Mouse (Mus musculus) activated CD4-positive, CD25-positive, alpha-beta regulatory T cell, adult 4 months (primary cell): ENCODE results near the gene Prr11. TPM values are rescaled to one million over a fixed set of nuclear protein-coding genes. Genes with fewer than 3 reads are reported as not detected.
"Not testable (repeated sequence)": the region's sequence is repeated elsewhere in the genome, so short reads cannot be mapped to it uniquely, and the experiment has no call there.

Experiments
- ATAC-seq: one replicate; pipeline ENCODE4 v1.8.0; 2017
- polyA plus RNA-seq, 2 experiments: library from polyadenylated mRNA; unstranded; fragments of 100-300 nt; shearing (Covaris generic); gene quantifications; one replicate each; pipeline ENCODE4 v1.2.1; 2017

Gene Prr11
- polyA plus RNA-seq, result 1 to 10 TPM; 4.0 to 5.1 TPM

DNA sequence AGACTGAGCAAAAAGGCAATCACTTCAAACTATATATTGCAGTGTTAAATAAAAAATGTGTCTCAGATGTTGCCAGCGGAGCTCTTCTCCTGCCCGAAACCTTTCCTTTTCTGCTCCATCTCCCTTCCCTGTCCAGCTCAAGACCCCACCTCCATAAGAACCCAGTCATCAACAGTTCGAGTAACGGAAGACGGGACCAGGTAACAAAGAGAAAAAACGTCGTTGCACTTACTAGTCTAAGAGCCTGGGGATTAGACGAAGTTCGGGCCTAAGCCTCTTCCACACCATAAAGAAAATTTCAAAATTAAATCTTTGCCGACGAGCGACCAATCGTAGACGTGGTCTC lies at the start of gene Prr11:
Gene Prr11 (minus strand): TSS at position 300 of the 346 bp plus-strand sequence.
- no peak for ATAC-seq

DNA sequence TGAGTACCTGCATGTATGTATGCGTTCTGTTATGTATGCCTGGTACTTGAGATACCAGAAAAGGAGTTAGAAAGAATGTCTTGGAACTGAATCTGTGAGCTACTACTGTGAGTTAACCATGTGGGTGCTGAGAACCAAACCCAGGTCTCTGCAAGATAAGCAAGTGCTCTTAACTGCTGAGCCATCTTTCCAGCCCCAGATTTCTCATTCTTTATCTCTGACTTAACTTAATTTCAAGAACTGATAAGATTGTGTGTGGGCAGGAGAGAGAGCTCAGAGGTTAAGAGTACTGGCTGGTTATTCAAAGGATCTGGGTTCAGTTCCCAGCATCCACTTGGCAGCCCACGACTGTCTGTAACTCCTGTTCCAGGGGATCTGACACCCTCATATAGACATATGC lies 49.5 kb upstream of the Prr11 start:
- ATAC-seq, result no peak

DNA sequence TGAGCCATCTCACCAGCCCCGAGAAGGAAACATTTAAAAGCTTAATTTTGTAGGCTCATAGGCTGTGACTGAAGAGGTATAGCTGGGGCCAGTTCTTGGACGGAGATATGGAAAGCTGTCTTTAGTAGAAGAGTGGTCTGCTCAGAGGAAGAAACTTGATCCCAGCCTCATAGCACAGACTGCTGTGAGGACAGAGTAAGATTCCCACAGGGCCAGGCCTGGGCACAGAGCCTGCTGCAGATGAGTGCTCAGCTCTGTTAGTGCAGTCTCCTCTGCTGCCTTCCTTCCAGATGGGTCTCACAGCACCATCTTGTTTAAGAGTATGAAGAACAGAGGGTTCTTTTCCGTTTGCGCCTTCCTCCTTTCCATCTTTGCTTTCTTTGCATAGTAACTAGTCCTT lies 27.7 kb upstream of the Prr11 start:
- no peak for ATAC-seq

DNA sequence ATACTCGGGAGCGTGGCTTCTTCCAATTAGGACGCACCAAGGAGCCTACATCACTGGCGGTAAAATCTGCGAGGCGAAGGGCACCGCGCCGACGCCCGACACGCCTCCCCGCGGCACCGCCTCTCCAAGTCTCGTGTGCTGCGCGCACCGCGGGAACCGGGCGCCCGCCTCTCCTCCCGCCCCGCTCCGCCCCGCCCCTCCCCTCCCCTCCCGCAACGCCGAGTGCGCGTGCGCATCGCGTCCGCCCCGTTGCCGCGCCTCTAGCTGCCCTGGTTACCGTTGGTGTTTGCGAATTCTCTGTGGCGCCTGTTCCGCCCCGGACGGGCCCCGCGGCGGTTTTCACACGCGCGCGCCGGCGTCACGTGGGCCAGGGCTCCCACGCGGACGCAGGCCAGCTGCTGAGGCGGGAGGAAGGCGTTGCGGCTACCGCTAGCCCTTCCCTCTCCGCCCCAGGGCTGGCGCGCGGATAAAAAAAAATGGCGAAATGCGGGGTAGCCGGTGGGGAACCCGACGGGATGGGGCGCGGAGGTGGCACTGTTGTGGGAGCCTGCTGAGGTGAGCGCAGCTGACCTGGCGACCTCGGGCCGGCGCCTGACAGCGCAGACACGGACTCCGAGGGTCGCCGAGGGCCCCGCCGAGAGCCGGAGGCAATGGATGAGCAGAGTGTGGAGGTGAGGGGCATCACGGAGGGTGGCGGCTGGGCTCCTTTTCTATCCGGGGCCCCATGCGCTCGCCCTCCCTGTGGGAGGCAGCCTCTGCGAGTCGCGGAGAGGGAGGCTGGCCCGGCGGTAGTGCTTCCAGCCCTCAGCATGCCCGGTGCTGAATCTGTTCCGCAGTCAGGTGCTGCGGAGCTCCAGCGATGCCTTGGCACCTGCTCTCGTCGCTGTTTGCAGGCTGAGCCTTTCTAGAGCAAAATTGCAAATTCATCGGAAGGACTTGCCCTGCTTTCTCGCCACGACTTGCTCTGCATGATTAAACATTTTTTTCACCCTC lies 18.6 kb upstream of the Prr11 start, which contains the start of gene Trim37:
Gene Trim37 (plus strand): TSS at position 254 of the 993 bp plus-strand sequence.
- peak; percentile 88 for ATAC-seq

DNA sequence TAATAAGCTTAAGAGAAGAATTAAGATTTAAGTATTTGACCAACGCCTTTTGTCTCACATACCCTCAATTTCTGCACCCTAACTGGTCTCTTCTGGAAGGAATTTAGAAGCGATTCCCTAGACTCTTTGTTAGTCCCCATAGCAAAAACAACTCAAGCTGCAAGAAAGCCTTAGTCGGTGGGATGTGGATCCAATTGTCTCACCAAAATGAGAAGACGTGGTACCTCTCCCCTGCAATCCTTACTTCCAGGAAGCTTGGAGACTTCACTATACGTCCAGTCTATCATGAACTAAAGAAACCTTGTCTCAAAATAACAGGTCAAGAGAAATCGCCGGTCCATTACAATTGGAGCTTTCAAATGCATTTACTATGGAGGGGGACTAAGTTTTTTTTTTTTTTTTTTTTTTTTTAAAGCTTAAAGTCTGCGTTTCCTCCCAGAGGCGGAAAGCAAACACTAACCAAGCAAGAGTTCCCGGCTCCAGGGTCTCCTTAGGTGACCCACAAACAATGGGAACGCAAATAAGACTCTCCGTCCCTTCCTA lies 17.8 kb upstream of the Prr11 start:
- no peak for ATAC-seq

DNA sequence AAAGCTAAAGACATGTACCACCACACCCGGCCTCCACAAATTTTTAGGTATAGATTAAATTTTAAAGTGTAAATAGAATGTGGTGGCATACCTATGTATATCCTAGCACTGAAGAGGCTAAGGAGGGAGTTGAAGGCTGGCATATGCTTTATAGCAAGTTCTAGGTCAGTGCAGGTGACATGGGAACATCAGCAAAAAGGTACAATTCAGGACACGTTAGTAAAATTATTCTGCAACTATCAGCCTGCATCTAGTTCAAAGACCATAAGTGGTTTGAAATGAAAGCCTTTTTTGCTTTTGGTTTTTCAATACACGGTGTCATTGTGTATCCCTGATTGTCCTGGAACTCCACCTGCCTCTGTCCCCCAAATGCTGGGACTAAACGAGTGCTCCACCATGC lies 17.1 kb upstream of the Prr11 start:
- no peak for ATAC-seq

DNA sequence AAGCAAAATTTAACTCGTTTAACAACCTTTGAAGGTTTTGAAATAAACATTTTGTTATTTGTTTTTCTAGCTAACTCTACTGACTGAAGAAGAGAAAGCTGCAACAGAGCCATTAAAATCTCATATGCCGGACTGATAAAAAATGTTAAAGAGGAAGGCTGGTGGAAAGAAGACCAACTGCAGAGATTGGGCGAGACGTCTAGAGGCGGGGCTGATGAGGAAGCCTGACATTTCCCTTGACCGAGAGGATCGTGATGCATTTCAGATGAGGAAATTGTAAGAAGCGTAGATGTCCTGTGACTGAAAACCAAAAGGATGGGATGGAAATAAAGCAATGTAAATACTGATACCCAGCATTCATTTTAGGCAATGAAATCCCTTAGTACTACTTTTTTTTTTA lies 13.4 kb upstream of the Prr11 start:
- no peak for ATAC-seq

DNA sequence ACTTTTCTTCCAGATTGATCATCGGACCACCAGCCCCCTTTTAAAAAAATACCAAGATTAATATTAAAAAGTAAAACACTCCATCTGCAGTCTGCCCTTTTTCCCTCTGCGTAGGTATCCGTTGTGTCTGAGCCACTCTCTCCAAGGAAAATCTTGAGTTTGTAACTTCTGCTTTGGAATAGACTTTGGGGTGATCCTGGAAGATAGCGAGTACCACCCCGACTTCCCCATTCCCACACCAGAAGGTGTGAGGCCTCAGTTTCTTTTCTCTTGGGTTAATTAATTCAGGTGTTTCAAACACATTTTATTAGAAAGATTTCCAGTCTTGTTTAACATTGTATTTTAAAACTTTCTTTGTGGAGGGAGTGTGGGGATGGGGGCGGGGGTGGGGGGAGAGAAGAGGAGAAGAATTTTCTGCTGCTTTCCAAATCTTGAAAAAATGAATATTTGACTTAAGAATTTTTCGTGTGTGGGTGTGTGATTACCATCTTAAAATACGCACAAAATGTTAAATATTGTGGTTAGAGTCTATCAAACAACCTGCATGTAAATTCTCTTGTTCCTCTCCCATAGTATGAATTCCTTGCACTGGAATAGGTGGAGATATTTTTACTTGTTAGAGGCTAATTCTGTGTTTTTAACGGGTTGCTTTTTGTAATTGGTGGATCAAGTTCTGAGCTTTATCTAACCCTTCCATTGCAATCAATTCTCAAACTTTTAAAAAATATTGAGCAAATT lies 1.8 kb upstream of the Prr11 start:
- no peak for ATAC-seq

DNA sequence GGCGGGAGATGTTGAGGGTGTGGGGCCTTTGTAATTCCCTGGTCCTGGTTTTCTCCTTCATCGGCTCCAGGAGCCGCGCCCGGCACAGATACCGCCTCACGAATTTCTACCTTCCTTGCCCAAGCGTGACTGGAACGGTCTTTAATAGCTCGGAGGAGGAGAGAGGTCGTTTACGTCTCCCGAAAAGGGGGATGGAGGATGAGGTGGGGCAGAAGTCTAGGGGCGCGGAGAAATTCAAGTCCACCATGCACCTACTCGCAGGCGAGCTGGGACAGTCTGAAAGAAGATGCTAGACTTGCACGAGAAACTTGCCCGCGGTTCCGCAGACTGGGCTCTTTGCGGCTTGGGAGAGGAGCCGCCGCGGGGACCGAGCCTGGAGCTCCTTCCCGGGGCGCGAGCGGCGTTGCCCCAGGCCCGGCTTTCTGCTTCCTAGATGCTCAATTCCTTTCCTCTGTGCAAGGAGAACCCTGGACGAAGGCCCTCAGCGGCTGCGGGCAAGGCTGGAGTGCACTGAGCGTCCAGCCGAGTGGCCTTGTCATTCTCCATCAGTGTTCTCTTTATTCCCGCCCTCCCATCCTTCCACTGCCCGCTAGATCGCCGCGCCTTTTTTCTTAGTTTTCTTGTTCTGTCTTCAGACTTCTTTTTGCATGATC lies 1.1 kb upstream of the Prr11 start:
- no peak for ATAC-seq

DNA sequence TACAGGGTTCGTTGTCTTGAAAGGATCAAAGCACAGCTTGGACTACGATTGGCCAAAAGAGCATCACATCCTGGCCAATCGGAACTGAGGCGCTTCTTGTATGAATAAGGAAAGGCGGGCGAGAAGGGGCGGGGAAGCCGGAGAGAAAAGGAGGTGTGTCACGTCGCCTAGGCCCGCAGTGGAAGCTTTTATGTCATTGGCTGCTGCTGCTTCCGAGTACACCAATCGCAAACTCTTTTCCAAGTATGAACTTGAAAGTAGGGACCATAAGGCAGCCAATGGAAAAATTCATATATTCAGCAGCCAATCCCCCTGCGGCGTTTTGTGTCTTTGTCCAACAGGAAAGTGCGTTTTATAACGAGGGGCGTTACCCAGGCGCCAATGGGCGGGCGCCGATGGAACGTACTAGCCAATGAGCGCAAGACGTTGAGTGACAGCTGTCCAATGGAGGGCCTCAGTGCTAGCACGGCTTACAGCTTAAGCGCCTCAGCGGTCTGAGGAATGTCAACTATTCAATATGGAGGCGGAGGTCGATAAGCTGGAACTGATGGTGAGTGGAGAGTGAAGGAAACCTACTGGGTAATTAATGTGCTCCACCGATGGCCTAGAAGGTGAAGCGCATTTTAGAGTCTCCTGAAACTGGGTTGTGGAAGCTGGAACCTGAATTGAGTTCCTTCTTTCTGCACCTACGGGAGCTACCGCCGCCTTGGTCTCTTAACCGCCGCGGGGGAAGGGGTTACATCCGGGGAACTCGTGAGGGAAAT lies 429 bp upstream of the Prr11 start, which contains the start of gene Ska2:
Gene Ska2 (plus strand): TSS at position 480 of the 764 bp plus-strand sequence.
- ATAC-seq, result peak; percentile 92

DNA sequence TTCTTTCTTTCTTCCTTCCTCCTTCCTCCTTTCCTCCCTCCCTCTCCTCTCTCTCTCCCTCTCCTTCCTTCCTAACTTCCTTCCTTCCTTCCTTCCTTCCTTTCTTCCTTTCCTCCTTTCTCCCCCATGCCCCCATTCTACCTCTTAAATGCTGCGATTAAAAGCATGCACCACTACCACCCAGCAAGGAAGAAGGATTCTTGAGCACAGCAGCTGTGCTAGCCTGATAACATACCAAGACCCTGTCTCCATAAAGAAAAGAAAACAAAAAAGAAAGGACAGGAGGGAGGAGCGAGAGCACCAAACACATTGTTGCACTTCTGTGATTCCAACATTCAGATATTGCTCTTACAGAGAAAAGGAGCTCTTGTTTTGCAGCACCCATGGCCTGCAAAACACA lies 21.4 kb downstream of the Prr11 start:
- no peak for ATAC-seq

DNA sequence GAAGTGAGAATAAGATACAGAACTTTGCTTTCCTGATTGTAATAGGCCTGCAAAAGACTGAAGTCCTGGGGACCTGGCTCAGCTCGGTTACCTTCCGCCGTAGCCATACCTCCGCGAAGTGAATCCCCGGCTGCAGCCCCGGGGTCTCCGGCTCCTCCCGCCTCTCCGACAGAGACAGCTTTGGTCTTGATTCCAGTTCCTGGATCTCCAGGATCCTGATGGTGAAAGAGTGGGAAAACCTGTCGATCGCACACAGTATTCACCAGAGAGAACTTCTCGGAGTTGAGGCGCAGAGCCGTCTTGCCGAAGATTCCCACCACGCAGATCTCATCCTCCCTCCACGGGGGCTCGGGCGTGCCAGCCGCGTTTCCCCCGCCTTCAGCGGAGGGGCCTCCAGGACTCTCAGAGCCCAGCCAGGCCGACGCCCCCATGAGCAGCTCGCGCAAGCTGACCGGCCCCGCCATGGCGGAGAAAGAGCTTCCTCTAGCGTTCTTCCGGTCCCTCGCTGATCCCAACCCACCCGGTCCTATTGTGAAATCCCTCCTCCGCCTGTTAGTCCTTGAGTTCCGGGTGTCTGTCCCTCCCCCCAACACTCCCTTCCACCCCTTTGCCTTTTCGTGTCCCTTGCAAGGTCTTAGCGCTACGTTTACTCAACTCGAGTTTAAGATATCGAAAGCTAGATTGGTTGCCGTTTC lies 22.1 kb downstream of the Prr11 start, which contains the start of gene Smg8:
Gene Smg8 (minus strand): TSS at position 485 of the 695 bp plus-strand sequence.
- ATAC-seq, result peak; percentile 92

DNA sequence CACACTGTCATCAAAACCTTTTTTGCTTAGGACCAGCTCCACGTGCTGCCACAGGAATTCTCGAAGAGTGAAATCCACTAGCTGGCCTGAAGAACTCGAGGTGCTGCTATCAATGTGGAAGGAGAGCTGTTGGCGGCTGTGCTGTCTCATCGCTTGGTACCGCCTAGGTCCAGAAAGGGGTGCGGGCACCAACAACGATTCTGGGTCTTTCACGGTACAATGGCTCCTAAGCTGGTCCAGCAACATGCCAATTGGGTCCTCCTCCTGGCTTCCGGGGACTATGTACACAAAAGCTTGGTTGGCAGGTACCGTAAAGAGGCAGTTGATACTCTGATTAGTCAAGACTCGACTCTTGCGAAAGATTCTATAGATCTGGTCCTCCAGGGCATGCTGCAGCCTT lies 23.0 kb downstream of the Prr11 start:
- no peak for ATAC-seq

DNA sequence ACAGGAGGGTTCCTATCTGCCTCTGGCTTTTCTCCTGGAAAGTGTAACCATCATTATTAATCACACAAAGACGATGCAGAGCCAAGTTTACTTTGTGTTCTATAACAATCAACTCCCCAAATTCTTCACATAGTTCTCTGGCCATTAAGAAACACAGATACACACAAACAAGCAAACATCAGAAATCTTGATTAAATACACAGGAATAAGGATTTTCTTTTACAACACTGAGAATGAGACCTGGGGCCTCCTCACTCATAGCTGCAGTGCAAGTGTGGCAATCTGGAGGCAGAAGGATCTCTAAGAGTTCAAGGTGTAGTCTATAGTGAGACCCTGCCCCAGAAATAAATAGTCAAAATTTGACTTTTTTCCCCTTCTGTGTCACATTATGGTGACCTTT lies 24.8 kb downstream of the Prr11 start:
- ATAC-seq, result no peak

DNA sequence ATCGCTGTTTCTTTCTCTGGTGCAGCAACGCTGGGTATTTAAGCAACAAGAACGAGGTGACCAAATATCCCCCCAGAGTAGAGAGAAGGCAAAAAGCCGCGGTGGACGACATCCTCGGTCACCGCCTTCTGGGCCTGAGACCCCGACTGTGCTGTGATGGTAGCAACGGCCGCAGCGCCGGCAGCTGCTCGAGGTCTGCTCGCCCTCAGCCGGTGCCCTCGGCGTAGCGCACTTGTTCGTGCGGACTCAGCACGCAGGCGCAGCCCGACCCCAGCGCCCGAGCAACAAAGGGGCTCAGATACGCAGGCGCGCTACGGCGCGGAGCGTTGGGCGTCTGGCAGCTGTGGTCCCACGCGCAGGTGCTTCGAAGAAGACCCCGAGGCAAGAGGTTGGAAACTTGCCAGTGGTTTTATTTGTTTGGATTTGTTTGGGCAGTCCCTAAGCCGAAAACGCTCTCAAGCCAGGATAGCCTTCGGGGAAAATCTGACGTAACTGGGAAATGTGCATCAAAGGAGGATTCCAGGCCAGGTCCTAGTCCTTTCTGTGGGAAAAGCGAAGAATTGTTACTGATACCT lies 34.6 kb downstream of the Prr11 start, which contains the start of gene Gdpd1:
Gene Gdpd1 (minus strand): TSS at position 197 of the 575 bp plus-strand sequence.
- peak; percentile 52 for ATAC-seq

DNA sequence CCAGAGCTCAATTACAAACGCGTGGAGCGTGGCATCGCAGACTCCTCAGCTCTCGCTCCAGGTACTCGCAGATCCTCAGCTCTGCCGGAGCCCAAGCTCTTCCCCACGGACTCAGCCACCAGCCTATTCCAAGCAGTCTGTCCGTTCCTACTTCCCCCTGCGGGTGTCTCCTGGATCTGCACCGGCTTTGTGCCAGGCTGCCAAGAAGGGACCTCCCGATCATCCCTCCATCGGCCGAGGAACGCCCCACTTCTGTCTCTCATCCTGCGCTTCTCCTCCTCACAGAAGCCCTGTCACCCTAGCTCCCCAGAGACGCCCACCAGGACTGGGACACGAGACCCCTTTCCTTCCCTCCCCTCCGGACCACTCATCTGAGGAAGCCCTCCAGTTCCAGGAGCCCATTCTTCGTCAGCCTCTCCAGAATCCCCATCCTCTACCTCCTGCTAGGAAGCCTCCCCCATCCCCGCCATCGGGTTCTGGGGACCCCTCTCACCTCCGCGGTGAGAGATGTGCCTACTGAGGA lies 35.1 kb downstream of the Prr11 start:
- ATAC-seq, result no peak

DNA sequence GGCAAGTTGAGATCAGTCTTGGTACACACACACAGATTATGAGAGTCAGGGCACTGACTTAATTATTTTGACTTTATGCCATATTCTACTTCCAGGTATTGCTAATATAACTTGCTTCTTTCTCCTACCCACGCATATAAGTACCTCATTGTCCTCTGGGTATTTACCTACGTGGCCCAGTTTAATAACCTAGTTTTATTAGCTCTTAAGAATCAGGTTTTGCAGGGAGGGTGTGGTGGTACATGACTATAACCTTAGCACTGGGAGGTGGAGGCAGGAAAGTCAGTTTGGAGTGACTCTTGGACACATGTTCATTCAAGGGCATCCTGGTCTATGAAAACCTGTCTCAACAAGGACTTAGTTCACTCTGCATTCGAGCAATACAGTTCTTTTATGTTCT lies 46.4 kb downstream of the Prr11 start:
- no peak for ATAC-seq

DNA sequence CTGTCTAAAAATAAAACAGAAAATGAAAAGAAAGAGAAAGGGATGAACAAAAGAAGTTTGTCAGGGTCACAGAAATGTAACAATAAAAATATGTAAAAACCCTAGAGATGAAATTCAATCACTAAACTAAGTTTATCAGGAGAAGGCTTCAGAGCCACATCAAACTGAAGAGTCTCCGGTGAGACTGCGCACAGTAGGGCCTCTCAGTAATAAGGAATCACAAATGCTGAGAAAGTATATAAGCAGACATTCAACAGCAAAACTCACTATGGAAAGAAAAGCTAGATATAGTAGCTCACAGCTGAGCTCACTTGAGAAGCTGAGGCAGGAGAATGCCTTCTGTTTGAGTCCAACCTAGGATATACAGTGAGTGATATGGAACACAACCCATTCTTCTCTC lies 48.1 kb downstream of the Prr11 start:
- ATAC-seq, result no peak

DNA sequence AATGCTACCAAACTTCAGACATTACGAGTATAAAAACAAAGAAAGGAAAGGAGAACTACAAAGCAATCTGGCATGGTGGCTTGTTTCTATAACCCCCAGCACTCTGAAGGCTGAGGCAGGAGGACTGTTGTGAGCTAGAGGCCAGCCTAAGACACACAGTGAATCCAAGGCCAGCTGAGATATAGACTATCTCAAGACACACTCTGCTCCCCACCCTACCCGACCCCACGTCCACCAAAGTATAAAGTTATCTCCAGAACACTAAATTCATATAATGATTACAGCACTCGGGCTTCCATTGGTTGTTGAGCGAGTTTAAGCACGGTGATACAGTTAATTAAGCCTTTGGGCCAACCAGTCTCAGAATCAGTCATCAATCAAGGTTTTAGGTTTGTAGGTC lies 52.2 kb downstream of the Prr11 start:
- no peak for ATAC-seq

DNA sequence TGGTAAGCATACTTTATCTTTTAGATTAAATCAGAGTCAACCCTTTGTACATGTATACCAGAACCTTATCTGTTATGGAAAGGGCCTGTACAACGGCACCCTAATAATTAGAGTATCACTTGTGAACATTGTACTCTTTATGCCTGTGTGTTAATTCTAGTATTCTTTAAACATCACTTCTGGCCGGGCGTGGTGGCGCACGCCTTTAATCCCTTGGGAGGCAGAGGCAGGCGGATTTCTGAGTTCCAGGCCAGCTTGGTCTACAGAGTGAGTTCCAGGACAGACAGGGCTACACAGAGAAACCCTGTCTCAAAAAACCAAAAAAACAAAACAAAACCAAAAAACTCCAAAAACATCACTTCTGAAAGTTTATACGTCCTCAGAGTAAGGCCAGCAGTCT lies 59.6 kb downstream of the Prr11 start:
- ATAC-seq, result not testable (repeated sequence)

DNA sequence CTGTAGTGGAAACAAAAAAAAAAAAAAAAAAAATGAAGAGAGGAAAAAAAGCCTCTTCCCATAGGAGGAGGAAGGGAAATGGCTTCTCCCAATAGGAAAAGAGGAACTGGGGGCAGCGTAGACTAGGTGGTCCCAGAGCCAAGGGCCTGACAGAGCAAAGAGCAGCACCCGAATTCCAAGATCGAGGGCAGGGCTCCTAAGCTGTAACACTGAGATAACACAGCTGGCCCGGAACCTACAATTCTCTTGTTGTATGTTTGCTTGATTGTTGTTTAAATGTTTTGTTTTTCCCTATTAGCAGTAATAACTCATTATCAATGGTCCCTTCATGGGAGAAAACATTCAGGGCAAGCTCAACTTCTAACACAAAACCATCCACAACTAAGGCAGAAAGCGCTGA lies 61.5 kb downstream of the Prr11 start:
- ATAC-seq, result no peak
